Mouse (Mus musculus): ENCODE measurements around the gene 5330417H12Rik. TPM values are rescaled to one million over a fixed set of nuclear protein-coding genes. Genes with fewer than 3 reads are reported as not detected.

The 5330417H12Rik gene
- not detected in 2 replicates for polyA plus RNA-seq (2012; rRNA removed)

GRCm38 (mm10) chr7:107625061-107625460 is at the start of gene 5330417H12Rik:
5330417H12Rik (minus strand) TSS chr7:107625161.

GRCm38 (mm10) chr7:107594857-107595402 is 30.0 kb downstream of the 5330417H12Rik start, which contains the start of gene Ppfibp2:
Ppfibp2 (plus strand) TSS chr7:107595207.

Other genes with a start within 250 kb of the 5330417H12Rik start
- gene Olfml1, start 57.7 kb downstream of the 5330417H12Rik start, polyA plus RNA-seq (2012; rRNA removed) = 7.4 and 9.6 TPM in 2 replicates
- 4.8 and 12.0 TPM in 2 replicates for gene Ppfibp2, start 30.0 kb downstream of the 5330417H12Rik start, polyA plus RNA-seq (2012; rRNA removed)
- gene Cyb5r2, start 132.9 kb upstream of the 5330417H12Rik start, polyA plus RNA-seq (2012; rRNA removed) = 0.16 and 0.24 TPM in 2 replicates
- not detected in 2 replicates for gene Ovch2, start 176.0 kb upstream of the 5330417H12Rik start, polyA plus RNA-seq (2012; rRNA removed)
- gene Olfr467, start 187.1 kb upstream of the 5330417H12Rik start, polyA plus RNA-seq (2012; rRNA removed) = not detected in 2 replicates
- not detected in 2 replicates for gene Olfr469, start 200.4 kb upstream of the 5330417H12Rik start, polyA plus RNA-seq (2012; rRNA removed)
- gene Olfr470, start 222.3 kb upstream of the 5330417H12Rik start, polyA plus RNA-seq (2012; rRNA removed) = not detected in 2 replicates

All from central nervous system, embryonic 11.5 days (tissue).